Mouse (Mus musculus): Measurements from ENCODE around the gene Hexim2. TPM values are rescaled to one million over a fixed set of nuclear protein-coding genes. Genes with fewer than 3 reads are reported as not detected.
A peak's percentile ranks its signal among the peaks of the same experiment; 100 is the strongest.

Gene Hexim2
- polyA plus RNA-seq, 1 experiment from 2014 or later: 15.0 TPM

- Histone ChIP-seq H3K4me1 (peaks cover 23% of the 10 kb centered on the region), H3K27ac (no peak overlapping the region), H3K27me3 (peaks cover 64% of the 10 kb centered on the region), H3K4me2 (peak overlapping the region; percentile 99), H3K36me3 (no peaks in the 10 kb centered on the region), H3K4me3 (peak overlapping the region; percentile 61), H3K9ac (peak overlapping the region; percentile 67), H3K9me3 (no peaks in the 10 kb centered on the region)
- WGBS: 1% methylated on average over 23 of the region's 23 CpGs
- no peak for ATAC-seq (ENCODE audit: insufficient number of reproducible peaks, insufficient read depth, low FRiP score, low TSS enrichment, low read depth)
Observed at GRCm38 (mm10) chr11:103171286-103171620, 39.0 kb downstream of the Hexim2 start.

GRCm38 (mm10) chr11:103171703-103172391 is 39.6 kb downstream of the Hexim2 start:
- no peaks in the 10 kb centered on the region for H3K36me3 ChIP-seq
- H3K9me3 ChIP-seq: no peaks in the 10 kb centered on the region
- H3K27ac ChIP-seq: no peak overlapping the region
- no peak overlapping the region for H3K4me3 ChIP-seq
- peak overlapping the region; percentile 99 for H3K4me2 ChIP-seq
- 47% methylated on average over 9 of the region's 9 CpGs for WGBS
- H3K9ac ChIP-seq: no peak overlapping the region
- H3K27me3 ChIP-seq: peaks cover 64% of the 10 kb centered on the region
- peaks cover 23% of the 10 kb centered on the region for H3K4me1 ChIP-seq
- no peak for ATAC-seq (ENCODE audit: insufficient number of reproducible peaks, insufficient read depth, low FRiP score, low TSS enrichment, low read depth)

GRCm38 (mm10) chr11:103172392-103173040 is 40.3 kb downstream of the Hexim2 start:
- Histone ChIP-seq H3K27me3 (peaks cover 60% of the 10 kb centered on the region), H3K9ac (no peak overlapping the region), H3K9me3 (no peaks in the 10 kb centered on the region), H3K4me3 (no peak overlapping the region), H3K4me1 (peaks cover 23% of the 10 kb centered on the region), H3K36me3 (no peaks in the 10 kb centered on the region), H3K27ac (no peak overlapping the region), H3K4me2 (no peak overlapping the region)
- no peak for ATAC-seq (ENCODE audit: insufficient number of reproducible peaks, insufficient read depth, low FRiP score, low TSS enrichment, low read depth)
- 62% methylated on average over 6 of the region's 6 CpGs for WGBS

DNA sequence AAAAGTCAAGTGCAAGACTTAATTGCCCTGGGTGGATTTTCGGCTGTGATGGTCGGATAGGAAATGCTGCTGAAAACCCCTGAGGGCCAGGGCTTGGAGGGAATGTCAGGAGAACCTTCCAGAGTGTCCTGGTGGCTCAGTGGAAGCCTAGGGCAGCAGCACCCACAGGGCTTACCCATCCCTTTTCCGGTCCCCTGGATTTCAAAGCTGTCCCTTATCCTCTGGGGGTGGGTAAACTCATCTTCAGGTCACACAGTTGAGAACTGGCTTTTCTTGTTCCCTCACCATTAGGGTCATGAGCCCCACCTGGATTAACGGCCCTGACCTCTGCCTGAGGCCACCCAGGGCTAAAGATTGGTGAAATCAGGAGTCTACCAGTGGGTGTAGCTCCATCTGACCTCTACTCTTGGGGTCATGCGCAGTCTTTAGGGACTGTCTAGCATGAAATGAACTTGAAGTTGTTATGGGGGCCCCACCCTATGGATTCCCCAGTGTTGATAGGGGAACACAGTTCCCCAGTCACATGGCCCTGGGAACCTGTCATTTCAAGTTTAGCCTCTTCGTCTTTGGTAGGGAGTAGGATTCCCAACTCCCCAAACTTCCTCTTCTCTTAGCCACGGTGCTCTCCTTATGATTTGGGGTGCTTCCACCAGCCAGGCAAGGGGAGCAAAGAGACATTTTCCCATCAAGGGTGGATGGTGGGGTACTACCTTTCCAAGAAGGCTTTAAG is 41.0 kb downstream of the Hexim2 start:
- no peaks in the 10 kb centered on the region for H3K9me3 ChIP-seq
- H3K4me2 ChIP-seq: no peak overlapping the region
- H3K27me3 ChIP-seq: peaks cover 57% of the 10 kb centered on the region
- no peak overlapping the region for H3K4me3 ChIP-seq
- 73% methylated on average over 7 of the region's 7 CpGs for WGBS
- no peak overlapping the region for H3K9ac ChIP-seq
- no peak for ATAC-seq (ENCODE audit: insufficient number of reproducible peaks, insufficient read depth, low FRiP score, low TSS enrichment, low read depth)
- H3K27ac ChIP-seq: no peak overlapping the region
- peaks cover 23% of the 10 kb centered on the region for H3K4me1 ChIP-seq
- H3K36me3 ChIP-seq: no peaks in the 10 kb centered on the region

GRCm38 (mm10) chr11:103173771-103174344 is 41.6 kb downstream of the Hexim2 start:
- 86% methylated on average over 11 of the region's 11 CpGs for WGBS
- Histone ChIP-seq H3K36me3 (no peaks in the 10 kb centered on the region), H3K27ac (no peak overlapping the region), H3K9ac (no peak overlapping the region), H3K9me3 (no peaks in the 10 kb centered on the region), H3K27me3 (peaks cover 52% of the 10 kb centered on the region), H3K4me2 (no peak overlapping the region), H3K4me3 (no peak overlapping the region), H3K4me1 (peaks cover 23% of the 10 kb centered on the region)
- no peak for ATAC-seq (ENCODE audit: insufficient number of reproducible peaks, insufficient read depth, low FRiP score, low TSS enrichment, low read depth)

DNA sequence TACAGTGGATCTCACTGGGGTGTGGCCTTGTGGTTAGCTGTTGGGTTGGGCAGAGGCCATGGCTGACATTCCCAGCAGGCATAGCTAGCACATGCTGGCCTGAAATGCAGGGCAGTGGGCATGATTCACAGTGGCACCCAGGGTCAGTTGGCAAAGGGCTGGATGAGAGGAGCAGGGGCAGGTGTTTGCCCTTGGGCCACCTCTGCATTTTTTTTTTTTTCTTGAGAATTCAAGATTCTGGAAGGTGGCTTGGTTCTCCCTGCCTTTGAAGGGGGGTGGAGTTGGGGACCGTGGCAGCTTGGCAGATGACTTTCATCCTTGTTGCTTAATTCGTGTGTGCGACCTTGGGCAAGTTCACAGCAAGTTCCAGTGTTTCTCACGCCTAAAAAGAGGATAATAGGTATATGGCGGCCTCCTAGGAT is 42.2 kb downstream of the Hexim2 start:
- peaks cover 23% of the 10 kb centered on the region for H3K4me1 ChIP-seq
- no peak overlapping the region for H3K4me2 ChIP-seq
- peaks cover 46% of the 10 kb centered on the region for H3K27me3 ChIP-seq
- H3K9me3 ChIP-seq: no peaks in the 10 kb centered on the region
- H3K27ac ChIP-seq: no peak overlapping the region
- no peak for ATAC-seq (ENCODE audit: insufficient number of reproducible peaks, insufficient read depth, low FRiP score, low TSS enrichment, low read depth)
- H3K9ac ChIP-seq: no peak overlapping the region
- WGBS: 69% methylated on average over 5 of the region's 5 CpGs
- H3K36me3 ChIP-seq: no peaks in the 10 kb centered on the region
- no peak overlapping the region for H3K4me3 ChIP-seq

GRCm38 (mm10) chr11:103174891-103175391 is 42.7 kb downstream of the Hexim2 start:
- peaks cover 41% of the 10 kb centered on the region for H3K27me3 ChIP-seq
- no peaks in the 10 kb centered on the region for H3K9me3 ChIP-seq
- no peak overlapping the region for H3K4me3 ChIP-seq
- no peak overlapping the region for H3K27ac ChIP-seq
- H3K36me3 ChIP-seq: no peaks in the 10 kb centered on the region
- no peak for ATAC-seq (ENCODE audit: insufficient number of reproducible peaks, insufficient read depth, low FRiP score, low TSS enrichment, low read depth)
- 32% methylated on average over 8 of the region's 8 CpGs for WGBS
- peaks cover 23% of the 10 kb centered on the region for H3K4me1 ChIP-seq
- H3K9ac ChIP-seq: no peak overlapping the region
- no peak overlapping the region for H3K4me2 ChIP-seq

GRCm38 (mm10) chr11:103175688-103176442 is 43.6 kb downstream of the Hexim2 start:
- WGBS: 66% methylated on average over 14 of the region's 14 CpGs
- H3K4me1 ChIP-seq: peaks cover 16% of the 10 kb centered on the region
- ATAC-seq (ENCODE audit: insufficient number of reproducible peaks, insufficient read depth, low FRiP score, low TSS enrichment, low read depth): no peak
- H3K9me3 ChIP-seq: no peaks in the 10 kb centered on the region
- H3K4me3 ChIP-seq: no peak overlapping the region
- H3K4me2 ChIP-seq: no peak overlapping the region
- H3K36me3 ChIP-seq: no peaks in the 10 kb centered on the region
- peaks cover 31% of the 10 kb centered on the region for H3K27me3 ChIP-seq
- no peak overlapping the region for H3K9ac ChIP-seq
- H3K27ac ChIP-seq: no peak overlapping the region

DNA sequence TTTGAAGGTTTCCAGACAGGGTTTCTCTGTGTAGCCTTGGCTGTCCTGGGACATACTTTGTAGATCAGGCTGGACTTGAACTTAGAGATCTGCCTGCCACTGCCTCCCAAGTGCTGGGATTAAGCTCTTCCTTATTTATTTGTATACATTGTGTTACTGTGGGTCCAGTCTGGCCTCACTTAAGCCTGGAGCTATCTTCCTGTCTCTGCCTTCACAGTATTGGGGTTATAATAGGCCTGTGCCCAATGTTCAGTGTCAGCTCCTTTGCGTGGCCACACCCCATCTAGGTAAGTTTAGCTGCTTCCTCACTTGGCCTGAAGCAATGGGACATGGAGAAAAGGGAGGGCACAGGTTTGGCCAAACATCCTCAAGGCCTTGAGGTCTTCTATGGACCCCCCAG is 44.3 kb downstream of the Hexim2 start:
- Histone ChIP-seq H3K9me3 (no peaks in the 10 kb centered on the region), H3K4me2 (no peak overlapping the region), H3K9ac (no peak overlapping the region), H3K4me1 (peaks cover 11% of the 10 kb centered on the region), H3K36me3 (no peaks in the 10 kb centered on the region), H3K4me3 (no peak overlapping the region), H3K27me3 (peaks cover 25% of the 10 kb centered on the region), H3K27ac (no peak overlapping the region)
- WGBS: 82% methylated on average over 1 of the region's 1 CpGs
- no peak for ATAC-seq (ENCODE audit: insufficient number of reproducible peaks, insufficient read depth, low FRiP score, low TSS enrichment, low read depth)

DNA sequence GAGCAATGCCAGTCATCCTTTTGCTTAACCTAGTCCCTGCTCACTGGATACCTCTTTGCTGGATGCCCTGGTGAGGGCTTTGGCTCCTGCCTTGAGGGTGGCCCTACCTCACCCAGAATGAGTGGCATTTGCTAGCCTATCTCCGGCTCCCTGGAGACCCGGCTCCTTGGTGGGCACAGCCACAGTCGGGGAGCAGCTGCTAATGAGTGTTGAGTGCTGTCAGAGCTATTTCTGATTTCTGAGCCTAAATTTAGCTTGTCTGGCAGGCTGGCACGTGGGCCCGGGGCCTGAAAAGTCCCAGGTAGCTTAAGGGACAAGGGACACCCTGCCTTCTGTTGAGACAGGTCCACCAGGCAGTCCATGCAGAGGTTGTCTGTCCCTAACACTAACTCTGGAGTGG is 45.0 kb downstream of the Hexim2 start:
- Histone ChIP-seq H3K27ac (no peak overlapping the region), H3K4me2 (no peak overlapping the region), H3K9me3 (no peaks in the 10 kb centered on the region), H3K4me3 (no peak overlapping the region), H3K27me3 (peaks cover 18% of the 10 kb centered on the region), H3K36me3 (no peaks in the 10 kb centered on the region), H3K4me1 (peaks cover 11% of the 10 kb centered on the region), H3K9ac (no peak overlapping the region)
- 73% methylated on average over 5 of the region's 5 CpGs for WGBS
- ATAC-seq (ENCODE audit: insufficient number of reproducible peaks, insufficient read depth, low FRiP score, low TSS enrichment, low read depth): no peak

All from embryonic facial prominence, embryonic 13.5 days (tissue).